Mouse (Mus musculus) liver, embryonic 12.5 days (tissue): ENCODE measurements around the gene Palm. TPM values are rescaled to one million over a fixed set of nuclear protein-coding genes. Genes with fewer than 3 reads are reported as not detected.

Experiments used
- ATAC-seq: fragments of 200-750 bp; cut with Nextera tagmentation; 2 replicates; pipeline ENCODE4 v1.8.0; 2017; ENCODE audit warnings: moderate number of reproducible peaks, mild to moderate bottlenecking, moderate library complexity
- H3K27ac ChIP-seq: fragments of 300-500 bp; sonication (generic); 2 replicates; pipeline ENCODE4 v1.5.1; 2016; ENCODE audit warnings: mild to moderate bottlenecking
- H3K27me3 ChIP-seq: fragments of 300-500 bp; sonication (generic); replicated peaks from 2 replicates; pipeline ENCODE4 v1.6.1; 2016; ENCODE audit warnings: mild to moderate bottlenecking, moderate library complexity
- H3K36me3 ChIP-seq: fragments of 300-500 bp; sonication (generic); 2 replicates; pipeline ENCODE4 v1.6.1; 2016; ENCODE audit warnings: mild to moderate bottlenecking, moderate library complexity
- H3K4me1 ChIP-seq: fragments of 300-500 bp; sonication (generic); 2 replicates; pipeline ENCODE4 v1.6.1; 2016
- H3K4me2 ChIP-seq: fragments of 300-500 bp; sonication (generic); 2 replicates; pipeline ENCODE4 v1.6.1; 2016; ENCODE audit warnings: mild to moderate bottlenecking, moderate library complexity
- H3K4me3 ChIP-seq: fragments of 300-500 bp; sonication (generic); 2 replicates; pipeline ENCODE4 v1.5.1; 2016; ENCODE audit warnings: mild to moderate bottlenecking, moderate library complexity
- H3K9ac ChIP-seq: fragments of 300-500 bp; sonication (generic); 2 replicates; pipeline ENCODE4 v1.6.1; 2016; ENCODE audit warnings: mild to moderate bottlenecking, moderate library complexity
- H3K9me3 ChIP-seq: fragments of 300-500 bp; sonication (generic); replicated peaks from 2 replicates; pipeline ENCODE4 v1.6.1; 2016; ENCODE audit warnings: mild to moderate bottlenecking, moderate library complexity
- WGBS: fragments of 180-500 bp; shearing (Covaris S2); methylation state at CpG from one replicate; pipeline ENCODE4 v1.1.7; 2016; ENCODE audit not compliant: insufficient replicate concordance; 5-methylcytosine and 5-hydroxymethylcytosine counted together
- polyA plus RNA-seq: library from polyadenylated mRNA; unstranded; fragments of >200 nt; fragmentation: Nextera tagmentation; extraction: Ambion mirVana; gene quantifications from 2 replicates; pipeline ENCODE4 v1.2.1, GENCODE M21; 2016

The Palm gene
- polyA plus RNA-seq, 1 experiment from 2014 or later, result 13.2 TPM

DNA sequence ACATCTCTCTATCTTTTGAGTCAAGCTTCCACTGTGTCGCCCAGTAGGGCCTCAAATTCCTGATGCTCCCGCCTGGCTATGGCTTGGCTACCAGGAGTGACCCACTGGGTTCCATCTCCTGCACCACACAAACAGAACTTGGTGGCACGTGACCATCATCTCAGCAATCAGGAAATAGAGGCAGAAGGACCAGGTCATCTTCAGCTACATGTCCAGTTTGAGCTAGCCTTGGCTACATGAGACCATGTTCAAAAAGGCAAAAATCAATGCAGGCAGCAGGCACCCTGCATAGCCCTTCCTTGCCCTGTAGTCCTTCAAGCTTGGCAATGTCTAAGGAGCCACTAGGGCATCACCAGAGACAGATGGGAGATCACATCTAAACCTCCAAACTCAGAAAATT, 46.7 kb downstream of the Palm start:
- H3K9ac ChIP-seq, result no peak overlapping the region
- H3K4me1 ChIP-seq, result peaks cover 15% of the 10 kb centered on the region
- H3K9me3 ChIP-seq, result no peaks in the 10 kb centered on the region
- no peak overlapping the region for H3K4me3 ChIP-seq
- H3K36me3 ChIP-seq, result no peaks in the 10 kb centered on the region
- 0 out of 2 replicates have a peak, but pooled peaks cover 8% of the 10 kb centered on the region for H3K27me3 ChIP-seq
- H3K4me2 ChIP-seq, result peak overlapping the region; percentile 76
- ATAC-seq, result no peak
- H3K27ac ChIP-seq, result peak overlapping the region; percentile 64; the same call in 1 of the 2 replicates
- WGBS, result 66% methylated on average over 3 of the region's 3 CpGs

DNA sequence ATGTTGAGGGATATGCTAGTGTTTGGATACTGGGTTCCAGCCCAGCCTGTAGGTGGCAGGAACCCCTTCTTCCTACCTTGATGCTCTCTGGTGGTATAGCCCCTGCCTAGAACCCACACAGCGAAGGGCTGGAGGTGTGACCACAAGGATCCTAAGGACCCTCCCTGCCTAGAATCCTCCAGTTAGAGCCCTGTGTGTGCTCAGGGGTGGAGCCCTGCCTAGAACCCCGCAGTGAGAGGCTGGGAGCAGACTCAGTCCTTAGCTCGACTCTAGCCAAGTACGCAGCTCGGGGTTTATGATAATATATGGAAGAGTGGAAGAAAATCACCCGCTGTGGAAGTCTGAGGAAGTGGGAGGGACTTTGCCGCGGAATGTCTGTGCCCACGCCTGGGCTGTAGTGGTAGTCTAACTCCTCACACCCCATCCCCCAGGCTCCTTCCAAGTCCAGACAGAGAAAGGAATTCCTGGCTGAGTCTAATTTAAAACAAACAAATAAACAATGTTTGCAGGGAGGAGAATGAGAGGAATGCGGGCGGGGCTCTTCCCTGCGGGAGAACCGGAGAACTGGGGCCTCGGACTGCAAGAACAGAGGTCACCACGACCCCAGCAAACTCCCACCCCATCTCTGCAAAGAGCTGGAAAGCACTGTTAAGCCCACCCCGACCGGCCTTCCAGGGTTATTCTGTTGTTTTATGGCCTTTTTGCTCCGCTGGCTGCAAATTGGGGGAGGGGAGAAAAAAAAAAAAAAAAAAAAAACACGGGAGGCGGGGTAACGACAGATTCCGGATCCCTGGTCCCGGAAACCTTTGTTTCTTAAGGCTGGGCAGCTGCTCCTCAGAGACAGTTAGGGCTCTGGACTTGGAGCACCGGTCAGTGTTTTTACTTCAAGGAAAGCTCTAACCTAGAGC, 47.5 kb downstream of the Palm start:
- Histone ChIP-seq H3K4me2 (peak overlapping the region; percentile 76), H3K9ac (peak overlapping the region; percentile 63), H3K27me3 (0 out of 2 replicates have a peak, but pooled peaks cover 8% of the 10 kb centered on the region), H3K4me3 (peak overlapping the region; percentile 46), H3K4me1 (peaks cover 15% of the 10 kb centered on the region), H3K36me3 (no peaks in the 10 kb centered on the region), H3K9me3 (no peaks in the 10 kb centered on the region), H3K27ac (peak overlapping the region; percentile 64)
- WGBS, result 2% methylated on average over 24 of the region's 24 CpGs
- ATAC-seq, result peak; percentile 74

DNA sequence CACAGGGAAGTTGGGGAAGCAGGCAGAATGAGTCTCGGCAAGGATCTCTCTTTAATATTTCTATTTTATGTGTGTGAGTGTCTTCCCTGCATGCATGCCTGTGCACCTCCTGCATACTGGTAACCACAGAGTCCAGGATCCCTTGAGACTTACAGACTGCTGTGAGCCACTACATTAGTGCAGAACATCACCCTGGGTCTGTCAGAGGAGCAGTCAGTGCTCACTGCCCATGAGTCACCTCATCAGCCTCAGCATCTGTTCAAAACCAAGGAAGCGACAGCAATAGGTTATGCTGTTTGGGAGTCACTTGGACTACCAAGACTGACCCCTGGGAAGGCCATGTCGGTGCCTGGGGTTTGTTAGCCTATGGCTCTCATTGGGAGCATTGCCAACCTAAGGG, 49.0 kb downstream of the Palm start:
- no peak overlapping the region for H3K9ac ChIP-seq
- H3K27me3 ChIP-seq, result 0 out of 2 replicates have a peak, but pooled peaks cover 8% of the 10 kb centered on the region
- H3K9me3 ChIP-seq, result no peaks in the 10 kb centered on the region
- no peak for ATAC-seq
- H3K4me2 ChIP-seq, result no peak overlapping the region
- peaks cover 15% of the 10 kb centered on the region for H3K4me1 ChIP-seq
- no peak overlapping the region for H3K27ac ChIP-seq
- WGBS, result 69% methylated on average over 3 of the region's 3 CpGs
- no peak overlapping the region for H3K4me3 ChIP-seq
- no peaks in the 10 kb centered on the region for H3K36me3 ChIP-seq

DNA sequence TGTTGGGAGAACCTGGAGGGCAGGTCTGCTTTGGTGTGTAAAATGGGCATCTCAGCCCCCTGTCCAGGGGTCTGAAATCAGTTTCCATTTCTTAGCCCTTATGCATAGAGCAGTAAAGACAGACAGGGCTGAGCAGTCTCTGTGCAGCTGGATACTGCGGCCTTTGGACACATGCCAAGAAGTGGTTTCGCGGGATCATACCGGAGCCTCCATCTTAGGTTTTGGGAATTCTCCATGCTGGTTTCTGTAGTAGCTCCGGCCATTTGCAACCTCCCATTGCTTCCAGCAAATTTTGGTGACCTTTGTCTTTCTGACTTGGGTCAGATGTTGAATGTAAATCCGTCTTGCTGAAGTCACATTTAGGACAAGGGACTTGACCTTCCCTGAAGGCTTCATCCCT, 50.1 kb downstream of the Palm start:
- no peak overlapping the region for H3K27ac ChIP-seq
- no peaks in the 10 kb centered on the region for H3K9me3 ChIP-seq
- no peak overlapping the region for H3K9ac ChIP-seq
- no peak overlapping the region for H3K4me3 ChIP-seq
- H3K4me1 ChIP-seq, result peaks cover 15% of the 10 kb centered on the region
- no peak for ATAC-seq
- 72% methylated on average over 6 of the region's 6 CpGs for WGBS
- H3K4me2 ChIP-seq, result no peak overlapping the region
- H3K36me3 ChIP-seq, result no peaks in the 10 kb centered on the region
- 0 out of 2 replicates have a peak, but pooled peaks cover 8% of the 10 kb centered on the region for H3K27me3 ChIP-seq

DNA sequence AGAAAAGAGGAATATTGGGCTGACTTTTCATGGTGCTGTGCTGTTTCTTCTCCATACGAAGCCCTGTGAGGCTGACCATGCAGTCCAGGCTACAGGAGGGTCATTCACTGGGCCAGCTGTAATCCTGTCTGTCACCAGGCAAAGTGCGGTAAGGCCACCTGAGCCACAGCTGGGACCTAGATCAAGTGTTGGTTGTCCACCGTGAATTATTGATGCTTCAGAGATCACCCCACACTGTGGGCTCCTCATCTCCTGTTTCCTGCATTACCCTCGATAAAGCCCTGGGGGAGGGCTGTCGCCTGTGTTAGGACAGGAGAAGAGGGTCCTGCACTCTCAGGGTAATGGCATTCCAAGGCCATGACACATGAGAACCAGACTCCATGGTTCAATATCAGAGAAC, 53.2 kb downstream of the Palm start:
- Histone ChIP-seq H3K4me2 (no peak overlapping the region), H3K36me3 (no peaks in the 10 kb centered on the region), H3K4me3 (no peak overlapping the region), H3K9me3 (no peaks in the 10 kb centered on the region), H3K9ac (no peak overlapping the region), H3K4me1 (peaks cover 19% of the 10 kb centered on the region), H3K27ac (no peak overlapping the region), H3K27me3 (0 out of 2 replicates have a peak, but pooled peaks cover 8% of the 10 kb centered on the region)
- WGBS, result 48% methylated on average over 5 of the region's 5 CpGs
- ATAC-seq, result no peak

DNA sequence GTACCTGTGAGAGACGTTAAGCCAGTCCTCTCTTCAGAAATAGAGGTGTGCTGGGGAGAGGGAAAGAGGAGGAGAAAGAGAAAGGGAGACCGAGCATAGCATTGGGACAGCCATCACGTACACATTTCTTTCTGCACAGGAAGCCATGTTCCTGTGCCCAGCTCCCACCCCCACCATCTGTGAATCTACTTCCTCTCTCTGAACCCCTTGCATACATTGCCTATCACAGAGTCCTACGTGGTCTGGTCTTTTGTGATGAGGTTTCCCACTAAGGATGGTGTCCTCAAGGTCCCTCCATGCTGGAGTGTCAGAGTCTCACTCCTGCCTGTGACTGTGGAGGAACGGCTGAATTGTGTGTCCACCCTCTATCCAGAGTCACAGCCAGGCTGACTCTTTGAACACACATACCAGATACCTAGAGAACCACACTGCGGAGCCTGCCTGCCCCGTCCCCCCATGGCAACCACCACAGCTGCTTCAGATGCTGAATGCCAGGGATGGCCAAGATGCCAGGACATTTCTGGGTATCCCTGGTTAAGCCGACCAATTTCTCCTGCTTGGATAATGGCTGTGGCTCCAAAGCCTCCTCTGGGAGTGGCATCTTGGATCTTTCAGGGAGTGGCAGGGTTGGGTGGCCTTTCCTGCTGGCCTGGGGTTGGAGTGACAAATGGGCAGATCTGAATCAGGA, 56.7 kb downstream of the Palm start:
- H3K27ac ChIP-seq, result no peak overlapping the region
- no peaks in the 10 kb centered on the region for H3K9me3 ChIP-seq
- no peak overlapping the region for H3K9ac ChIP-seq
- no peaks in the 10 kb centered on the region for H3K27me3 ChIP-seq
- peaks cover 41% of the 10 kb centered on the region for H3K4me1 ChIP-seq
- H3K36me3 ChIP-seq, result no peaks in the 10 kb centered on the region
- no peak overlapping the region for H3K4me2 ChIP-seq
- 44% methylated on average over 8 of the region's 8 CpGs for WGBS
- H3K4me3 ChIP-seq, result no peak overlapping the region
- ATAC-seq, result no peak

DNA sequence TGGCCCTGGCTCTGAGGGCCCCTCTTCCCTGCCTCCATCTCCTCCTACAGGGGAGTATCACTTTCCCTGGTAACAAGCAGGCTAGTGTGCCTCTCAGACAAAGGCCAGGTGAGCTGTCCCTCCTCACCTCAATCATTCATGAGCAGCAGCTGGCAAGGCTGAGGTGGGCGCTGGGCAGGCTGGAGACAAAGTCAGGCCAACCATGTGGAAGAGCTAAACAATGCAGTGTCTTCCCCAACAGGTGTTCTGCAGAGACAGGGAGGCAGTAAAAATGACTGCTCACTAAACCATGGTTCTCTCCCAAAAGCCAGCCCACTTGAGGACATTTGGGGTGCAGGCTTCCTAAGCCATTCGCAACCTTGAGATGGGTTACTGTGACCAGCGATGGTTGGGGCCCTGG, 58.3 kb downstream of the Palm start:
- Histone ChIP-seq H3K4me2 (peak overlapping the region; percentile 96), H3K9ac (peak overlapping the region; percentile 85; the same call in 1 of the 2 replicates), H3K36me3 (peaks cover 9% of the 10 kb centered on the region), H3K27ac (peak overlapping the region; percentile 99), H3K4me1 (peaks cover 53% of the 10 kb centered on the region), H3K9me3 (no peaks in the 10 kb centered on the region), H3K27me3 (no peaks in the 10 kb centered on the region), H3K4me3 (no peak overlapping the region)
- WGBS, result 56% methylated on average over 3 of the region's 3 CpGs
- no peak for ATAC-seq

DNA sequence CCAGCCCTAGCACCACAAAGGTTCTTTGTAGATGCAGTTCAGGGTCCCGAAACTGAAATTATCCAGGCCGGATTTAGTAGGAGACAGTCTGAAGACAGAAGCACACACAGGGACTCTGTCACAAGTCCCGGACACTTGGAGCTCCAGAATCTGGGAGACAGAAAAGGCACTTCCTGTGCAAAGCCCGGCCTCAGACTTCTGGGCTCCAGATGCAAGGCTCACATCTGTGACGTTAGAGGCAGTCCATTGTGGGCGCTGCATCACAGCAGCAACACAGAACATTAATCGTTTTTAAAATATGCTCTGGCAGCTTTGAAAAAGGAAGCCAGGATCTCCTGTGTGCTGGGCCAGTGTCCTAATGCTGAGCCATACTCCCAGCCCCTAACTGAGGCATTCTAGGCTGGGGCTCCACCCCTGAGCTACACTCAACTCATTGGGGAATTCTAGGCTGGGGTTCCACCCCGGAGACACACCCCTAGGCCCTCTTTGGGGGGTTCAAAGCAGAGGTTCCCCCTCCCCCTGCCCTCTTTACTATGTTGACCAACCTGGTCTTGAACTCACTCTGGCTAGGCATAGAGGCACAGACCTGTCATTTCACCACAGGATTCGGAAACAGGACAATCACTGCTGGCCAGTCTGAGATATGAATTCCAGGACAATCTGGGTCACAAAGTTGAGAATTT, 58.9 kb downstream of the Palm start:
- Histone ChIP-seq H3K4me3 (peak overlapping the region; percentile 93), H3K4me1 (peaks cover 59% of the 10 kb centered on the region), H3K27me3 (no peaks in the 10 kb centered on the region), H3K4me2 (peak overlapping the region; percentile 96), H3K9ac (peak overlapping the region; percentile 85), H3K27ac (peak overlapping the region; percentile 99), H3K9me3 (no peaks in the 10 kb centered on the region), H3K36me3 (peaks cover 15% of the 10 kb centered on the region)
- ATAC-seq, result no peak
- 48% methylated on average over 9 of the region's 9 CpGs for WGBS

DNA sequence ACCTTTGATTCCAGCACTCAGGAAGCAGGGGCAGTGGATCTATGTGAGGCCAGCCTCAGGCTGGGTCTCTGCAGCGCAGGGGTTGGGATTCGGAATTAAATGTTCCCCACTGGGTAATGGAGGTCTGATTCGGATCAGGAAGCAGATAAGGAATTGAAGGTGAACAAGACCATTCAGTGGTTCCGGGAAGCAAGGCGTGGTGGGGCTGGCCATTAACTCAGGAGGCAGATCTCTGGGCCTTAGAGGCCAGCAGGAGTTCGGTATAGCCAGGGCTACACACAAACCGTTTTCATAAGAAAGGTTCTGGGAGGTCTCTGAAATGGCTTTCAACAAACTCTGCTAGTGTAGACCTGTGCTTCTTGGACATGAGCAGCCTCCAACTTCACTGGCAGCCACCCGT, 59.5 kb downstream of the Palm start:
- Histone ChIP-seq H3K4me1 (peaks cover 65% of the 10 kb centered on the region), H3K27me3 (no peaks in the 10 kb centered on the region), H3K27ac (peak overlapping the region; percentile 99), H3K4me3 (peak overlapping the region; percentile 93), H3K9me3 (no peaks in the 10 kb centered on the region), H3K36me3 (peaks cover 21% of the 10 kb centered on the region), H3K4me2 (peak overlapping the region; percentile 96), H3K9ac (peak overlapping the region; percentile 85)
- no peak for ATAC-seq
- WGBS, result 24% methylated on average over 8 of the region's 8 CpGs

DNA sequence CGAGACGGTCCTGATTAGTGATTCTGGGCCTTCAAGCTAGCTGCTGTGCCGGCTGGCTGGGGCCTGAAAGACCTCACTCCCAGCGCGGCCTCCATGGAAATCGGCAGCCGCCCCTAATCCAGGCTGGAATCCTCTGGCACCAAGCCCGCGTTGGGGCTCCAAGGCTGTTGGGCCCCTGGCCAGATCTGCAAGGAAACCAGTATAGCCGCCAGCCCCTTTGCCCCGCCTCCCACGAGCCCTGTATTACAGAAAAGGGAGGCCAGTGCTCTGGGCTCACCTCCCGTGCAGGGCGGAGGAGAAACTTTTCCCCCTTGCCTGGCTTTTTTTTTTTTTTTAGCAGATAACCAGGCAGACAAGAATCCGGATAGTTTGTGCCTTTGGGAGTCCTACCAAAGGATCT, 60.0 kb downstream of the Palm start:
- H3K36me3 ChIP-seq, result peaks cover 27% of the 10 kb centered on the region
- peaks cover 71% of the 10 kb centered on the region for H3K4me1 ChIP-seq
- peak overlapping the region; percentile 93 for H3K4me3 ChIP-seq
- peak overlapping the region; percentile 99 for H3K27ac ChIP-seq
- no peaks in the 10 kb centered on the region for H3K27me3 ChIP-seq
- H3K4me2 ChIP-seq, result peak overlapping the region; percentile 96
- no peaks in the 10 kb centered on the region for H3K9me3 ChIP-seq
- 1% methylated on average over 15 of the region's 15 CpGs for WGBS
- ATAC-seq, result no peak
- peak overlapping the region; percentile 85 for H3K9ac ChIP-seq

DNA sequence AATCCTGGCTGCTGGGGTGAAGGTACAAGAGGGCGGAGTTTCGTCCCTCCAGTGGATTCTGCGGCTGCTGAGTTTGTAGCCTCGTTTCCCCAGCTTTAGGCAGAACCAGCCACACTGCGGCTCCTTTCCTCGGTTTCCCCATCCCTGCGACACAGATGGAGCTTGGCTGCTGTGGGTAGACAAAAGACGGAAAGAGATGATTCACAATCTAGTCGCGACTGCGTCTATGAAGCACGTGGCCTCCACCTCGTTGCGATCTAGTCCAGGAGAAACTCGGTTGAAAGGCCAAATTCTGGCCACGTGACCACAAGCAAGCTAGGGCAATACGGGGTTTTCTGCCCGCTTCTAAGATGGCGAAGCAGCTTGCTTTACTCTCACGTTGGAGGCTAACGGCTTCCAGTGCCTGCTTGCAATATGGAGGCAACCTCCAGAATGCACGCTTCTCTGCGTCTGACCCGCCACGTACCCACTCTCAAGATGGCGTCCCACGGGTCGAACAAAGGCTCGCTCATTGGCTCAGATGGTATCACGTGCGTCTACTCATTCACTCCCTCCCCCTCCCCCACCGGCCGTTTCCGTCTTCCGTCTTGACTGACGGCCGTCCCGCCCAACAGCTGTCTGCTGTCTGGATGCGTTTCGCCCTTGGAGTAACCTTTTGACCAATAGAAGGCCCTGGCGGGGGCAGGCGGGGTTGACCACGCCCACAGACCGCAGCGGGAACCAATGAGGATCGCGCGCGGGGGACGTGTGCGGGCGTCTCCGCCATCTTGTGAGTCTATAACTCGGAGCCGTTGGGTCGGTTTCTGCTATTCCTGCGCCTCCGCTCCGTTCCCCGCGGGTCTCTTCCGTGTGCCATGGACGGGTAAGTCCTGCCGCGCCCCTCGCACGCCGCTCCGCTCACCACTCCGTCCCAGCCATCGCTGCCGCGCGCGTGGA, 60.8 kb downstream of the Palm start, which contains the start of gene Ptbp1:
Gene Ptbp1 (plus strand): TSS at position 568 of the 936 bp plus-strand sequence.
- Histone ChIP-seq H3K4me3 (peak within 1 kb of the TSS; percentile 93), H3K27me3 (no peaks in the 10 kb centered on the region), H3K9ac (peak within 1 kb of the TSS; percentile 97), H3K36me3 (peaks cover 34% of the 10 kb centered on the region), H3K27ac (peak within 1 kb of the TSS; percentile 99), H3K4me1 (peaks cover 77% of the 10 kb centered on the region), H3K9me3 (no peaks in the 10 kb centered on the region), H3K4me2 (peak within 1 kb of the TSS; percentile 98)
- under 1% methylated on average over 75 of the region's 75 CpGs for WGBS
- peak; percentile 89 for ATAC-seq
